35 mouse cellular contexts compared by ENCODE assay signal in genomic region chr7:34853393-34853792, GRCm38 (mm10). TPM values are rescaled to one million over a fixed set of nuclear protein-coding genes. Genes with fewer than 3 reads are reported as not detected.
"Had no signal": no experiment of that assay in that cellular context is flagged by ENCODE, and none has a peak within 500 bp of the region (broad histone marks: within the 10 kb centered on the region; RNA-seq: fewer than 3 reads in every experiment).

No protein-coding gene starts in this region.

- H3K4me1 ChIP-seq: limb, embryonic 15.5 days; liver, embryonic 12.5 days; liver, embryonic 13.5 days; liver, embryonic 15.5 days; lung, embryonic 15.5 days; megakaryocyte, embryonic 14.5 days; midbrain, embryonic 15.5 days; neural tube, embryonic 12.5 days had no signal

- ATAC-seq: liver, embryonic 12.5 days; liver, postnatal 0 days; lung, postnatal 0 days; midbrain, embryonic 13.5 days; midbrain, embryonic 15.5 days; midbrain, embryonic 16.5 days had no signal

- H3K27ac ChIP-seq: left cerebral cortex, adult 2 months; limb, embryonic 10.5 days; limb, embryonic 12.5 days; limb, embryonic 13.5 days; limb, embryonic 15.5 days; liver, embryonic 12.5 days; liver, embryonic 13.5 days; liver, embryonic 14.5 days; liver, embryonic 15.5 days; lung, embryonic 15.5 days; macrophage; midbrain, embryonic 10.5 days; midbrain, embryonic 12.5 days; midbrain, embryonic 13.5 days; midbrain, embryonic 15.5 days; neural tube, embryonic 12.5 days had no signal

- DNase-seq: left cerebral cortex, postnatal 4 days; liver; liver, embryonic 13.5 days; liver, postnatal 0 days; lung, adult 18-20 months; lung, adult 2 months; lung, embryonic 14.5 days; lung, postnatal 10 days; lung, postnatal 14 days; lung, postnatal 36 days; lung, postnatal 4 days; midbrain, embryonic 14.5 days had no signal

- H3K9me3 ChIP-seq: limb, embryonic 10.5 days; limb, embryonic 15.5 days; liver, embryonic 12.5 days; liver, embryonic 13.5 days; liver, embryonic 15.5 days; lung, embryonic 15.5 days; midbrain, embryonic 12.5 days; midbrain, embryonic 13.5 days; midbrain, embryonic 15.5 days had no signal

- H3K4me2 ChIP-seq: limb, embryonic 12.5 days; limb, embryonic 13.5 days; limb, embryonic 15.5 days; liver, embryonic 11.5 days; liver, embryonic 12.5 days; liver, embryonic 13.5 days; liver, embryonic 15.5 days; lung, embryonic 14.5 days; lung, embryonic 15.5 days; midbrain, embryonic 12.5 days; midbrain, embryonic 13.5 days; midbrain, embryonic 15.5 days; neural tube, embryonic 12.5 days had no signal

- H3K4me3 ChIP-seq: left cerebral cortex, adult 2 months; limb, embryonic 10.5 days; limb, embryonic 12.5 days; limb, embryonic 13.5 days; limb, embryonic 15.5 days; liver, embryonic 12.5 days; liver, embryonic 13.5 days; liver, embryonic 15.5 days; lung, embryonic 15.5 days; megakaryocyte, embryonic 14.5 days; midbrain, embryonic 10.5 days; midbrain, embryonic 12.5 days; midbrain, embryonic 13.5 days; midbrain, embryonic 15.5 days; myocyte; neural tube, embryonic 12.5 days had no signal

- H3K36me3 ChIP-seq: limb, embryonic 10.5 days; limb, embryonic 12.5 days; limb, embryonic 13.5 days; limb, embryonic 15.5 days; liver, embryonic 12.5 days; liver, embryonic 13.5 days; liver, embryonic 15.5 days; lung, embryonic 15.5 days; midbrain, embryonic 10.5 days; midbrain, embryonic 12.5 days; midbrain, embryonic 13.5 days; midbrain, embryonic 15.5 days; neural tube, embryonic 12.5 days had no signal

- H3K9ac ChIP-seq: limb, embryonic 12.5 days; limb, embryonic 13.5 days; limb, embryonic 15.5 days; liver, embryonic 12.5 days; liver, embryonic 13.5 days; liver, embryonic 14.5 days; liver, embryonic 15.5 days; liver, postnatal 0 days; lung, embryonic 14.5 days; lung, embryonic 15.5 days; midbrain, embryonic 12.5 days; midbrain, embryonic 13.5 days; midbrain, embryonic 15.5 days; neural tube, embryonic 12.5 days had no signal

- H3K27me3 ChIP-seq: limb, embryonic 12.5 days; limb, embryonic 15.5 days; liver, embryonic 12.5 days; liver, embryonic 13.5 days; liver, embryonic 15.5 days; lung, embryonic 15.5 days; midbrain, embryonic 13.5 days; midbrain, embryonic 15.5 days; neural tube, embryonic 12.5 days had no signal

RNA-seq across cellular contexts. Expression of gene Chst8, which starts 40.9 kb away (rescaled TPM):
- total RNA-seq: megakaryocyte progenitor cell, adult 5-6 weeks; megakaryocyte, adult 5-6 weeks; monocyte, adult 5-6 weeks had no signal
- polyA plus RNA-seq: macrophage, myocyte had no signal
